Mouse (Mus musculus) stomach, embryonic 16.5 days (tissue): ENCODE measurements around the gene Tmem119. TPM values are rescaled to one million over a fixed set of nuclear protein-coding genes. Genes with fewer than 3 reads are reported as not detected.

Source experiments
- ATAC-seq: fragments of 200-750 bp; cut with Nextera tagmentation; 2 replicates; pipeline ENCODE4 v1.8.0; 2017; ENCODE audit warnings: moderate number of reproducible peaks, moderate TSS enrichment; ENCODE audit not compliant: insufficient read depth, low FRiP score
- H3K27ac ChIP-seq: fragments of 300-500 bp; sonication (generic); 2 replicates; pipeline ENCODE4 v1.5.1; 2014; ENCODE audit warnings: low read length
- H3K27me3 ChIP-seq: fragments of 300-500 bp; sonication (generic); 2 replicates; pipeline ENCODE4 v1.6.1; 2014; ENCODE audit warnings: low read length, control low read depth, mixed read lengths; ENCODE audit not compliant: control insufficient read depth, insufficient read depth
- H3K36me3 ChIP-seq: fragments of 300-500 bp; sonication (generic); 2 replicates; pipeline ENCODE4 v1.6.1; 2014; ENCODE audit warnings: low read length; ENCODE audit not compliant: control insufficient read depth, insufficient read depth
- H3K4me1 ChIP-seq: fragments of 300-500 bp; sonication (generic); 2 replicates; pipeline ENCODE4 v1.6.1; 2014; ENCODE audit warnings: low read length, control low read depth, mixed read lengths; ENCODE audit not compliant: control insufficient read depth, insufficient read depth
- H3K4me2 ChIP-seq: fragments of 300-500 bp; sonication (generic); 2 replicates; pipeline ENCODE4 v1.6.1; 2014; ENCODE audit warnings: low read depth, low read length, mixed read lengths
- H3K4me3 ChIP-seq: fragments of 300-500 bp; sonication (generic); replicated peaks from 2 replicates; pipeline ENCODE4 v1.5.1; 2014; ENCODE audit warnings: mild to moderate bottlenecking, low read length
- H3K9ac ChIP-seq: fragments of 300-500 bp; sonication (generic); 2 replicates; pipeline ENCODE4 v1.6.1; 2014; ENCODE audit warnings: low read length
- H3K9me3 ChIP-seq: fragments of 300-500 bp; sonication (generic); replicated peaks from 2 replicates; pipeline ENCODE4 v1.6.1; 2016; ENCODE audit warnings: low read length, control low read depth; ENCODE audit not compliant: control insufficient read depth
- WGBS: fragments of 180-500 bp; shearing (Covaris S2); extraction: QIAGEN DNeasy Blood & Tissue Kit; methylation state at CpG from one replicate; pipeline ENCODE4 v1.1.7; 2014; 5-methylcytosine and 5-hydroxymethylcytosine counted together
- polyA plus RNA-seq: library from polyadenylated mRNA; unstranded; fragments of >200 nt; fragmentation: Nextera tagmentation; extraction: Ambion mirVana; gene quantifications from 2 replicates; pipeline ENCODE4 v1.2.1, GENCODE M21; 2015

Gene Tmem119
- polyA plus RNA-seq, 1 experiment from 2014 or later, result 73.0 TPM

GRCm38 (mm10) chr5:113776896-113777226 lies 23.5 kb downstream of the Tmem119 start:
- peaks cover 9% of the 10 kb centered on the region for H3K4me1 ChIP-seq
- 0 out of 2 replicates have a peak, but pooled peaks cover 11% of the 10 kb centered on the region for H3K36me3 ChIP-seq
- 82% methylated on average over 8 of the region's 8 CpGs for WGBS
- no peak overlapping the region for H3K9ac ChIP-seq
- no peaks in the 10 kb centered on the region for H3K27me3 ChIP-seq
- H3K27ac ChIP-seq, result no peak overlapping the region
- no peak overlapping the region for H3K4me2 ChIP-seq
- no peak overlapping the region for H3K4me3 ChIP-seq
- H3K9me3 ChIP-seq, result no peaks in the 10 kb centered on the region
- ATAC-seq, result no peak

GRCm38 (mm10) chr5:113776128-113776895 lies 24.0 kb downstream of the Tmem119 start:
- WGBS, result 90% methylated on average over 15 of the region's 15 CpGs
- Histone ChIP-seq H3K27ac (no peak overlapping the region), H3K27me3 (no peaks in the 10 kb centered on the region), H3K36me3 (0 out of 2 replicates have a peak, but pooled peaks cover 11% of the 10 kb centered on the region), H3K4me1 (peaks cover 9% of the 10 kb centered on the region), H3K4me3 (no peak overlapping the region), H3K9me3 (no peaks in the 10 kb centered on the region), H3K9ac (no peak overlapping the region), H3K4me2 (no peak overlapping the region)
- no peak for ATAC-seq

GRCm38 (mm10) chr5:113775585-113775984 lies 24.7 kb downstream of the Tmem119 start:
- Histone ChIP-seq H3K27ac (no peak overlapping the region), H3K27me3 (no peaks in the 10 kb centered on the region), H3K9me3 (no peaks in the 10 kb centered on the region), H3K36me3 (0 out of 2 replicates have a peak, but pooled peaks cover 11% of the 10 kb centered on the region), H3K4me2 (no peak overlapping the region), H3K4me3 (no peak overlapping the region), H3K9ac (no peak overlapping the region), H3K4me1 (peaks cover 10% of the 10 kb centered on the region)
- ATAC-seq, result no peak
- 90% methylated on average over 10 of the region's 10 CpGs for WGBS

GRCm38 (mm10) chr5:113773664-113774063 lies 26.7 kb downstream of the Tmem119 start:
- H3K36me3 ChIP-seq, result 0 out of 2 replicates have a peak, but pooled peaks cover 11% of the 10 kb centered on the region
- H3K27ac ChIP-seq, result no peak overlapping the region
- H3K4me2 ChIP-seq, result peak overlapping the region; percentile 81
- no peaks in the 10 kb centered on the region for H3K27me3 ChIP-seq
- peak overlapping the region; percentile 97 for H3K4me3 ChIP-seq
- peaks cover 17% of the 10 kb centered on the region for H3K4me1 ChIP-seq
- peak overlapping the region; percentile 80 for H3K9ac ChIP-seq
- no peaks in the 10 kb centered on the region for H3K9me3 ChIP-seq
- 0% methylated on average over 7 of the region's 7 CpGs for WGBS
- ATAC-seq, result no peak

GRCm38 (mm10) chr5:113772905-113773519 lies 27.3 kb downstream of the Tmem119 start:
- Histone ChIP-seq H3K9ac (peak overlapping the region; percentile 80), H3K4me2 (peak overlapping the region; percentile 81), H3K4me1 (peaks cover 17% of the 10 kb centered on the region), H3K27ac (peak overlapping the region; percentile 46; the same call in 1 of the 2 replicates), H3K27me3 (no peaks in the 10 kb centered on the region), H3K4me3 (peak overlapping the region; percentile 97), H3K36me3 (0 out of 2 replicates have a peak, but pooled peaks cover 11% of the 10 kb centered on the region), H3K9me3 (no peaks in the 10 kb centered on the region)
- ATAC-seq, result peak; percentile 34
- under 1% methylated on average over 38 of the region's 38 CpGs for WGBS

- peak; percentile 90 for ATAC-seq
- no peaks in the 10 kb centered on the region for H3K27me3 ChIP-seq
- peak within 1 kb of the TSS; percentile 97 for H3K4me2 ChIP-seq
- no peaks in the 10 kb centered on the region for H3K9me3 ChIP-seq
- peak within 1 kb of the TSS; percentile 97 for H3K4me3 ChIP-seq
- H3K27ac ChIP-seq, result peak within 1 kb of the TSS; percentile 96
- 0 out of 2 replicates have a peak, but pooled peaks cover 11% of the 10 kb centered on the region for H3K36me3 ChIP-seq
- peak within 1 kb of the TSS; percentile 96 for H3K9ac ChIP-seq
- under 1% methylated on average over 49 of the region's 49 CpGs for WGBS
- H3K4me1 ChIP-seq, result peaks cover 17% of the 10 kb centered on the region
Observed at GRCm38 (mm10) chr5:113772450-113772895, 27.8 kb downstream of the Tmem119 start, which contains the start of the genes Sart3 and Iscu. TSS of gene Sart3 (minus strand) at chr5:113772510. TSS of gene Iscu (plus strand) at chr5:113772748.

GRCm38 (mm10) chr5:113771213-113772162 lies 28.8 kb downstream of the Tmem119 start:
- Histone ChIP-seq H3K4me2 (peak overlapping the region; percentile 97), H3K4me1 (peaks cover 17% of the 10 kb centered on the region), H3K27me3 (no peaks in the 10 kb centered on the region), H3K36me3 (0 out of 2 replicates have a peak, but pooled peaks cover 7% of the 10 kb centered on the region), H3K27ac (peak overlapping the region; percentile 96), H3K9ac (peak overlapping the region; percentile 96), H3K9me3 (no peaks in the 10 kb centered on the region), H3K4me3 (peak overlapping the region; percentile 97)
- WGBS, result under 1% methylated on average over 95 of the region's 97 CpGs
- ATAC-seq, result peak; percentile 83

- H3K4me2 ChIP-seq, result no peak overlapping the region
- no peak overlapping the region for H3K9ac ChIP-seq
- H3K36me3 ChIP-seq, result peaks cover 2% of the 10 kb centered on the region; the same call in 1 of the 2 replicates
- no peak overlapping the region for H3K27ac ChIP-seq
- no peaks in the 10 kb centered on the region for H3K27me3 ChIP-seq
- no peak overlapping the region for H3K4me3 ChIP-seq
- H3K4me1 ChIP-seq, result peaks cover 15% of the 10 kb centered on the region
- 87% methylated on average over 8 of the region's 8 CpGs for WGBS
- no peaks in the 10 kb centered on the region for H3K9me3 ChIP-seq
- ATAC-seq, result no peak
Observed at GRCm38 (mm10) chr5:113768806-113769205, 31.5 kb downstream of the Tmem119 start.
